Mouse (Mus musculus): ENCODE results near the gene Sco1. TPM values are rescaled to one million over a fixed set of nuclear protein-coding genes. Genes with fewer than 3 reads are reported as not detected.
"Not testable (repeated sequence)": the region's sequence is repeated elsewhere in the genome, so short reads cannot be mapped to it uniquely, and the experiment has no call there.

Gene Sco1
- total RNA-seq, 2 experiments from 2014 or later = 9.8 to 11.4 TPM

GRCm38 (mm10) chr11:67085489-67085888 lies 33.0 kb downstream of the Sco1 start:
- peak; percentile 70 for DNase-seq

GRCm38 (mm10) chr11:67086467-67087164 lies 34.1 kb downstream of the Sco1 start:
- DNase-seq = no peak

- DNase-seq = no peak
Observed at GRCm38 (mm10) chr11:67087225-67087624, 34.8 kb downstream of the Sco1 start.

- not testable (repeated sequence) for DNase-seq
Observed at GRCm38 (mm10) chr11:67092354-67092753, 39.9 kb downstream of the Sco1 start.

GRCm38 (mm10) chr11:67093201-67093600 lies 40.7 kb downstream of the Sco1 start:
- no peak for DNase-seq

DNA sequence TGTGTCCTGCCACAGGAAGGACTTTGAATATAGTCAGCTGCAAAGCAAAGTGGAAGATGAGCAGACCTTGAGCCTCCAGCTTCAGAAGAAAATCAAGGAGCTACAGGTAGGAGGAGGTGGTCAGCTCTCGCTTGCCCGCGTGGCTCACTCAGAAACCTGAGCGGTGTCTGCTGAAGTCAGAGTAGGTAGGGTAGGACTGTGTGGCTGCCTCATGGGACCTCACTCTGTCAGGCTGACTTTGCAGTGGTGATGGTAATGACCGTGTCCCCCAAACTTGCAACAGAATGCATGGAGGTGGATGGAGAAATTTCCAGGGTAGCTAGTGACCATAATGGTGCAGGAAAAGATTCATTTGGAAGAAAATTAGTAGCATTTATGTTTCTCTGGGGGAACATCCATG lies 41.2 kb downstream of the Sco1 start:
- DNase-seq = no peak

DNA sequence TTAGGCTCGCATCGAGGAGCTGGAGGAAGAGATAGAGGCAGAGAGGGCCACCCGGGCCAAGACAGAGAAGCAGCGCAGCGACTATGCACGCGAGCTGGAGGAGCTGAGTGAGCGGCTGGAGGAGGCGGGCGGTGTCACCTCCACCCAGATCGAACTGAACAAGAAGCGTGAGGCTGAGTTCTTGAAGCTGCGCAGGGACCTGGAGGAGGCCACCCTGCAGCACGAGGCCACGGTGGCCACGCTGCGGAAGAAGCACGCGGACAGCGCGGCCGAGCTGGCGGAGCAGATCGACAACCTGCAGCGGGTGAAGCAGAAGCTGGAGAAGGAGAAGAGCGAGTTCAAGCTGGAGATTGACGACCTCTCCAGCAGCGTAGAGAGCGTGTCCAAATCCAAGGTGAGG lies 42.0 kb downstream of the Sco1 start:
- DNase-seq = no peak

GRCm38 (mm10) chr11:67097709-67098108 lies 45.2 kb downstream of the Sco1 start:
- DNase-seq = no peak

DNA sequence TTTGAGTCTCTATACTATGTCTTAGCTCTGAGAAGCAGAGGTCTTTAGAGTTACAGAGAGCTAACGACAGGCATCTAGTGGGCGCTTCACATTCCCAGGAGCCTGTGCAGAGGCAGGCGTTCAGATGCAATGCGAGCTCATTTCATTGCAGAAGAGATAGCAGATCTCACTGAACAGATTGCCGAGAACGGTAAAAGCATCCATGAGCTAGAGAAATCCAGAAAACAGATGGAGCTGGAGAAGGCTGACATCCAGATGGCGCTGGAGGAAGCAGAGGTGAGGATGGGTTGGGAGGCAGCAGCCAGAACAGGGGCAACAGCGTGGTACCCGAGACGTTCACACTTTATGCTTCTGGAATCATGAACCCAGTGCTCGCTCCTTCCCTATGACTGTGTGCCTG lies 46.0 kb downstream of the Sco1 start:
- DNase-seq = no peak

DNA sequence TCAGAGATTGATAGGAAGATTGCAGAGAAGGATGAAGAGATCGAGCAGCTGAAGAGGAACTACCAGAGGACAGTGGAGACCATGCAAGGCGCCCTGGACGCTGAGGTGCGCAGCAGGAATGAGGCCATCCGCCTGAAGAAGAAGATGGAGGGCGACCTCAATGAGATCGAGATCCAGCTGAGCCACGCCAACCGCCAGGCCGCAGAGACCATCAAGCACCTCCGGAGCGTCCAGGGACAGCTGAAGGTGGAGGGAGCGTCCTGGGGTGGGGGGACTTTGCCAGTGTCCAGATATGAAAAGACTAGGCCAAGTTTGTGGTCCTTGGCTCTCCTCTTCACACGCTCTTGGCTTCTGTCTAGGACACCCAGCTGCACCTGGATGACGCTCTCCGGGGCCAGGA lies 46.8 kb downstream of the Sco1 start:
- DNase-seq = no peak

DNA sequence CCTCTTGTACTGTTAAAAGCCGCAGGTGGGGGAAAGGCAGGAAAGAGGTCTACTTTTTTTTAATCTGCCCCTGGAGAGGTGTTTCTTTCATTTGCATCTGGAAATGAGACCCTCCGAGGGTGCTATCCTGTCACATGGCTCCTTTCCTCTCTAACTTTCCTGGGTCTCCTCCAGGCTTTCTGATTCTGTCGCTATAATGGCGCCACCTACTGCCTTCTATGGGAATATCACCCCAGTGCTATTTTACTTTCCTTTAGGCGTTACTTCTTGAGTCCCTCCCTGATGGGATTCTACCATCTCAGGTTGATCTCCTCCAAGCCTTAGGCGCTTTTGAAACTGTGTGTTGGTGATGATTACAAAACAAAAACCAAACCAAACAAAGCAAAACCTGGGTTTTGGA lies 47.7 kb downstream of the Sco1 start:
- no peak for DNase-seq

- peak; percentile 49 for DNase-seq
Observed at GRCm38 (mm10) chr11:67101713-67102112, 49.2 kb downstream of the Sco1 start.

- DNase-seq = no peak
Observed at GRCm38 (mm10) chr11:67103256-67103655, 50.8 kb downstream of the Sco1 start.

DNA sequence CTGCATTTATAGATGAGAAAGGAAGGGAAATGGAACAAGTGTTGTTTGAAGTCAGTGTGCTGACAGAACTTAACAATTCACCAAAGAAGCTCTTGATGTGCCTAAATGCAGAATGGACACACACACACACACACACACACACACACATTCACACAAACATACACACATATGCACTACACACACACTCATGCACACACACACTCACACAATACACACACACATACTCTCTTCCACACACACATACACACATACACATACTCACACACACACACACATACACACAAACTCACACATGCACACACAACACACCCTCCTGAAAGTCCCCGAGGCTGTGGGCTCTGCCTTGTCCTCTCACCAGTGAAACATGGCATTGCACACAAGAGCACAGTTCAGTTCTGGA lies 51.8 kb downstream of the Sco1 start:
- DNase-seq = no peak

DNA sequence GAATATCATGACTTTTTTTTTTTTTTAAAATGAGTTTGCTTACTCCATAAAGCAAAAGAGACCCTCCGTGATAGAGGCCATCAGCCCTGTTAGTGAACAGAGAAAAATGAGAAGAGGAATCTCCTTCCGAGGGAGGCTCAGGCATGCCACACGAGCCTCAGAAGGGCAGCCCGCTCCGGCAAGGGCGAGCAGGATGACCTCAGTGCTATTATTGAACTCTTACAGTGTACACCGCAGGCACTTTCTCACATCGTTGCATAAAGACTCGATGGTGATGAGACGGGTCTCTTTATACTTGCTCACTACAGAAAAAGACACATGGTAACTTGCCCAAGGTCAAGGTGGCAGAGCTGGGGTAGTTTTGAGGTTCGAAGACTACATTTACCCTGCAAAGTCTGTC lies 52.2 kb downstream of the Sco1 start:
- no peak for DNase-seq

GRCm38 (mm10) chr11:67105689-67106088 lies 53.2 kb downstream of the Sco1 start:
- no peak for DNase-seq

DNA sequence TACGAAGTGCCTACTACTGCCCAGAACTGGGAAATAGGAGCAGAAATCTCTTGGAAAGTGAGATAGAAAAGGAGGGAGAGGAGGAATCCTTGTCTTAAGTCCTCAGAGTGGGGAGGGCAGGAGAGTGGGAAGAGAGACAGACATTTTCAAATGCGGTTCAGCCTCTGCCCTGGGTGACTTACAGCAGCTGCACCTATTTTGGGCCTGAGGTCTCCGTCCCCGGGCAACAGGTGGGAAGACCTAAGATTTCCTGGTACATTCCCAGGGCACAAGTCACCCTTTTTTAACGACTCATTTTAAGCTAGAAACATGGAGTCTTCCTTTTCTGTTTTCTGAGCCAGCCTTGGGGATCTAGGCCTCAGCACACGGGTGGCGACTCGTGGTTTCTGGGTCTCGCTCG lies 54.5 kb downstream of the Sco1 start:
- no peak for DNase-seq

GRCm38 (mm10) chr11:67110168-67110948 lies 57.9 kb downstream of the Sco1 start:
- DNase-seq = peak; percentile 79

- peak; percentile 82 for DNase-seq
Observed at GRCm38 (mm10) chr11:67112019-67112850, 59.8 kb downstream of the Sco1 start.

- peak; percentile 81 for DNase-seq
Observed at GRCm38 (mm10) chr11:67112851-67113202, 60.4 kb downstream of the Sco1 start.

- no peak for DNase-seq
Observed at GRCm38 (mm10) chr11:67113381-67113780, 60.9 kb downstream of the Sco1 start.

DNA sequence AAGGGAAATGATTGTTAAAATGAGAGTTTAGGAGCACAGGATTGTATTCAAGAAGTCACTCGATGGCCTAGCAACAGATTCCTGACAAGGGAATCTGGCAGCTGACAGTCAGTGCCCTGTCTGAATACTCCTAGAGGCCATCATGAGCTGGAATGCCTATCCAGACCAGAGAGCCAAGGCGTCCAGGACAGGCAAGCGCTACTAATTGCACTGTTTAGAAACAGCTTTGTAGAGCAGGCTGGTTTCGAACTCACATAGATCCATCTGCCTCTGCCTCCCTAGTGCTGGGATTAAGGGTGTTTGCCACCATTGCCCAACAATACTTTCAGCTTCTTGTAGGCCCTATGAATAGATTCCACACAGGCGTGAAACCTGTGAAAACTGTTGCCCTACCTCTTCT lies 61.8 kb downstream of the Sco1 start:
- no peak for DNase-seq

GRCm38 (mm10) chr11:67114901-67115300 lies 62.4 kb downstream of the Sco1 start:
- DNase-seq = no peak
